Mouse (Mus musculus) stomach, postnatal 0 days (tissue): Measurements from ENCODE around the gene Try4. TPM values are rescaled to one million over a fixed set of nuclear protein-coding genes. Genes with fewer than 3 reads are reported as not detected.
"Not testable (repeated sequence)": the region's sequence is repeated elsewhere in the genome, so short reads cannot be mapped to it uniquely, and the experiment has no call there.

Experiments used
- ATAC-seq: fragments of 200-750 bp; cut with Nextera tagmentation; 2 replicates; pipeline ENCODE4 v1.8.0; 2017; ENCODE audit not compliant: low FRiP score, low TSS enrichment
- DNase-seq: peaks from one replicate; pipeline ENCODE4 v3.0.0-alpha.2; 2016; ENCODE audit warnings: low spot score
- H3K27ac ChIP-seq: fragments of 300-500 bp; sonication (generic); replicated peaks from 2 replicates; pipeline ENCODE4 v1.5.1; 2014; ENCODE audit warnings: mild to moderate bottlenecking, control low read depth
- H3K27me3 ChIP-seq: fragments of 300-500 bp; sonication (generic); 2 replicates; pipeline ENCODE4 v1.6.1; 2014; ENCODE audit warnings: low read length; ENCODE audit not compliant: control insufficient read depth, insufficient read depth
- H3K36me3 ChIP-seq: fragments of 300-500 bp; sonication (generic); 2 replicates; pipeline ENCODE4 v1.6.1; 2014; ENCODE audit warnings: low read length, mixed read lengths; ENCODE audit not compliant: control insufficient read depth, insufficient read depth
- H3K4me1 ChIP-seq: fragments of 300-500 bp; sonication (generic); replicated peaks from 2 replicates; pipeline ENCODE4 v1.6.1; 2014; ENCODE audit warnings: antibody characterized with exemption; ENCODE audit not compliant: control insufficient read depth, insufficient read depth
- H3K4me2 ChIP-seq: fragments of 300-500 bp; sonication (generic); replicated peaks from 2 replicates; pipeline ENCODE4 v1.6.1; 2014; ENCODE audit warnings: low read depth, mild to moderate bottlenecking, control low read depth, moderate library complexity
- H3K4me3 ChIP-seq: fragments of 300-500 bp; sonication (generic); 2 replicates; pipeline ENCODE4 v1.5.1; 2014; ENCODE audit warnings: low read depth, low read length, control low read depth
- H3K9ac ChIP-seq: fragments of 300-500 bp; sonication (generic); 2 replicates; pipeline ENCODE4 v1.6.1; 2014; ENCODE audit warnings: mild to moderate bottlenecking, low read length, control low read depth, mixed read lengths
- H3K9me3 ChIP-seq: fragments of 300-500 bp; sonication (generic); 2 replicates; pipeline ENCODE4 v1.6.1; 2016; ENCODE audit warnings: low read length; ENCODE audit not compliant: control insufficient read depth
- CTCF ChIP-seq: IDR thresholded peaks from 2 replicates; pipeline ENCODE4 v1.5.1; 2016; ENCODE audit warnings: antibody characterized with exemption, low read depth, mild to moderate bottlenecking, moderate library complexity
- EP300 ChIP-seq: optimal IDR thresholded peaks from 2 replicates; pipeline ENCODE3; 2016; ENCODE audit warnings: antibody characterized with exemption
- WGBS: fragments of 180-500 bp; shearing (Covaris S2); extraction: QIAGEN DNeasy Blood & Tissue Kit; methylation state at CpG from one replicate; pipeline ENCODE4 v1.1.7; 2014; 5-methylcytosine and 5-hydroxymethylcytosine counted together
- polyA plus RNA-seq: library from polyadenylated mRNA; unstranded; fragments of >200 nt; fragmentation: Nextera tagmentation; extraction: Ambion mirVana; gene quantifications from 2 replicates; pipeline ENCODE4 v1.2.1, GENCODE M21; 2015

The Try4 gene
- polyA plus RNA-seq = 2.9 and 7.4 TPM in 2 replicates

- 58% methylated on average over 1 of the region's 1 CpGs for WGBS
- Histone ChIP-seq H3K27me3 (no peaks in the 10 kb centered on the region), H3K9me3 (no peaks in the 10 kb centered on the region), H3K36me3 (no peaks in the 10 kb centered on the region), H3K4me1 (no peaks in the 10 kb centered on the region), H3K27ac (no peak within 1 kb of the TSS), H3K4me2 (no peak within 1 kb of the TSS), H3K9ac (no peak within 1 kb of the TSS), H3K4me3 (no peak within 1 kb of the TSS)
- ATAC-seq (no peak), DNase-seq (no peak)
- no peak for TF ChIP-seq CTCF
- no peak for TF ChIP-seq EP300
Measured at GRCm38 (mm10) chr6:41301969-41302368, at the start of gene Try4. Try4 (plus strand) TSS chr6:41302269.

- not testable (repeated sequence) for ATAC-seq, DNase-seq, H3K9me3 ChIP-seq, H3K4me2 ChIP-seq, H3K4me1 ChIP-seq, H3K9ac ChIP-seq, H3K27me3 ChIP-seq, H3K4me3 ChIP-seq, H3K36me3 ChIP-seq, H3K27ac ChIP-seq
- WGBS = 87% methylated on average over 9 of the region's 9 CpGs
Measured at GRCm38 (mm10) chr6:41253314-41253713, 48.8 kb upstream of the Try4 start.

- Histone ChIP-seq H3K9ac (no peak overlapping the region), H3K36me3 (no peaks in the 10 kb centered on the region), H3K27ac (no peak overlapping the region), H3K4me1 (no peaks in the 10 kb centered on the region), H3K4me2 (no peak overlapping the region), H3K9me3 (no peaks in the 10 kb centered on the region), H3K27me3 (no peaks in the 10 kb centered on the region), H3K4me3 (no peak overlapping the region)
- DNase-seq (no peak), ATAC-seq (no peak)
- 61% methylated on average over 2 of the region's 2 CpGs for WGBS
- no peak for TF ChIP-seq EP300
- no peak for TF ChIP-seq CTCF
Measured at GRCm38 (mm10) chr6:41256424-41256823, 45.6 kb upstream of the Try4 start.

GRCm38 (mm10) chr6:41257432-41257831, 44.6 kb upstream of the Try4 start:
- TF ChIP-seq EP300 (no peak), CTCF (no peak)
- no peaks in the 10 kb centered on the region for H3K27me3 ChIP-seq
- no peak overlapping the region for H3K4me3 ChIP-seq
- no peaks in the 10 kb centered on the region for H3K9me3 ChIP-seq
- no peaks in the 10 kb centered on the region for H3K36me3 ChIP-seq
- H3K27ac ChIP-seq = no peak overlapping the region
- DNase-seq (no peak), ATAC-seq (no peak)
- no peak overlapping the region for H3K9ac ChIP-seq
- 71% methylated on average over 3 of the region's 3 CpGs for WGBS
- H3K4me1 ChIP-seq = no peaks in the 10 kb centered on the region
- no peak overlapping the region for H3K4me2 ChIP-seq

- no peak for ATAC-seq
- H3K4me1 ChIP-seq = no peaks in the 10 kb centered on the region
- H3K27ac ChIP-seq = no peak overlapping the region
- DNase-seq = no peak
- H3K4me2 ChIP-seq = no peak overlapping the region
- TF ChIP-seq EP300 = no peak
- TF ChIP-seq CTCF = peak; percentile 65
- WGBS = 40% methylated on average over 3 of the region's 3 CpGs
- no peak overlapping the region for H3K9ac ChIP-seq
- no peaks in the 10 kb centered on the region for H3K9me3 ChIP-seq
- no peaks in the 10 kb centered on the region for H3K27me3 ChIP-seq
- no peaks in the 10 kb centered on the region for H3K36me3 ChIP-seq
- H3K4me3 ChIP-seq = no peak overlapping the region
Measured at GRCm38 (mm10) chr6:41262796-41263195, 39.3 kb upstream of the Try4 start.

- H3K4me3 ChIP-seq = no peak overlapping the region
- H3K27me3 ChIP-seq = no peaks in the 10 kb centered on the region
- ATAC-seq = no peak
- WGBS = 78% methylated on average over 6 of the region's 6 CpGs
- H3K36me3 ChIP-seq = no peaks in the 10 kb centered on the region
- no peak overlapping the region for H3K27ac ChIP-seq
- no peak overlapping the region for H3K9ac ChIP-seq
- TF ChIP-seq CTCF = no peak
- no peak for TF ChIP-seq EP300
- no peak for DNase-seq
- no peaks in the 10 kb centered on the region for H3K4me1 ChIP-seq
- H3K4me2 ChIP-seq = no peak overlapping the region
- H3K9me3 ChIP-seq = no peaks in the 10 kb centered on the region
Measured at GRCm38 (mm10) chr6:41266140-41266539, 35.9 kb upstream of the Try4 start.
